ENCODE assay signal across 11 mouse cellular contexts in genomic region chr15:99112843-99113395, GRCm38 (mm10). TPM values are rescaled to one million over a fixed set of nuclear protein-coding genes. Genes with fewer than 3 reads are reported as not detected.
A peak's percentile ranks its signal among the peaks of the same experiment; 100 is the strongest.
DNase-seq lines count a peak whose midpoint lies in the region; ATAC-seq and TF ChIP-seq lines count a peak whose summit lies in the region.
"Had no signal": no experiment of that assay in that cellular context is flagged by ENCODE, and none has a peak within 500 bp of the region (broad histone marks: within the 10 kb centered on the region; RNA-seq: fewer than 3 reads in every experiment).

No protein-coding gene starts in this region.

- peaks cover 3 to 8% of the 10 kb centered on the region in 2 experiments; a peak in 2 of 4 replicates for H3K4me1 ChIP-seq in heart, embryonic 14.5 days (ENCODE audit: control insufficient read depth in 2 of 2, insufficient read depth in 2 of 2, low read length in 2 of 2)
- H3K4me1 ChIP-seq in midbrain, embryonic 15.5 days: no peaks in the 10 kb centered on the region
- no peaks in the 10 kb centered on the region for H3K4me1 ChIP-seq in midbrain, embryonic 13.5 days (replicated peaks)
- H3K4me1 ChIP-seq in intestine, postnatal 0 days (replicated peaks; ENCODE audit: control insufficient read depth, insufficient read depth, low read length): no peaks in the 10 kb centered on the region
- peaks cover 4% of the 10 kb centered on the region; the same call in 1 of the 2 replicates for H3K4me1 ChIP-seq in neural tube, embryonic 15.5 days

- 71% methylated on average over 11 of the region's 11 CpGs for WGBS in heart, embryonic 14.5 days
- 62% methylated on average over 11 of the region's 11 CpGs for WGBS in midbrain, embryonic 15.5 days
- 63% methylated on average over 11 of the region's 11 CpGs for WGBS in midbrain, embryonic 13.5 days
- 28% methylated on average over 11 of the region's 11 CpGs for WGBS in intestine, postnatal 0 days
- WGBS in neural tube, embryonic 15.5 days: 32% methylated on average over 11 of the region's 11 CpGs

- H3K9ac ChIP-seq in heart, embryonic 14.5 days (ENCODE audit: low read length): no peak overlapping the region
- H3K9ac ChIP-seq in midbrain, embryonic 15.5 days: no peak overlapping the region
- H3K9ac ChIP-seq in midbrain, embryonic 13.5 days (replicated peaks): no peak overlapping the region
- no peak overlapping the region for H3K9ac ChIP-seq in intestine, postnatal 0 days (ENCODE audit: low read depth, low read length)
- no peak overlapping the region for H3K9ac ChIP-seq in neural tube, embryonic 15.5 days (replicated peaks)

- H3K36me3 ChIP-seq in heart, embryonic 14.5 days (ENCODE audit: control insufficient read depth, insufficient read depth, low read length): no peaks in the 10 kb centered on the region
- H3K36me3 ChIP-seq in midbrain, embryonic 15.5 days (replicated peaks): no peaks in the 10 kb centered on the region
- no peaks in the 10 kb centered on the region for H3K36me3 ChIP-seq in midbrain, embryonic 13.5 days
- no peaks in the 10 kb centered on the region for H3K36me3 ChIP-seq in intestine, postnatal 0 days (ENCODE audit: control insufficient read depth, insufficient read depth)
- no peaks in the 10 kb centered on the region for H3K36me3 ChIP-seq in neural tube, embryonic 15.5 days

- H3K27ac ChIP-seq in heart, embryonic 14.5 days (replicated peaks in 1 of 2; ENCODE audit: control insufficient read depth in 1 of 2, insufficient read depth in 1 of 2, low read depth in 2 of 2, low read length in 2 of 2): no peak overlapping the region
- H3K27ac ChIP-seq in midbrain, embryonic 15.5 days: no peak overlapping the region
- H3K27ac ChIP-seq in midbrain, embryonic 13.5 days: no peak overlapping the region
- H3K27ac ChIP-seq in intestine, postnatal 0 days (ENCODE audit: low read depth, low read length): no peak overlapping the region
- H3K27ac ChIP-seq in neural tube, embryonic 15.5 days (replicated peaks): no peak overlapping the region
- no peak overlapping the region for H3K27ac ChIP-seq in left cerebral cortex, adult 2 months

- no peak for TF ChIP-seq CTCF in intestine, postnatal 0 days (IDR thresholded peaks at IDR 0.05; ENCODE audit: low read depth)
- no peak for TF ChIP-seq CTCF in left cerebral cortex, adult 2 months (IDR thresholded peaks at IDR 0.05)

- no peaks in the 10 kb centered on the region for H3K27me3 ChIP-seq in heart, embryonic 14.5 days (ENCODE audit: control insufficient read depth, insufficient read depth, low read length)
- no peaks in the 10 kb centered on the region for H3K27me3 ChIP-seq in midbrain, embryonic 15.5 days (replicated peaks)
- no peaks in the 10 kb centered on the region for H3K27me3 ChIP-seq in midbrain, embryonic 13.5 days
- no peaks in the 10 kb centered on the region for H3K27me3 ChIP-seq in intestine, postnatal 0 days (replicated peaks; ENCODE audit: control insufficient read depth, insufficient read depth, low read length)
- H3K27me3 ChIP-seq in neural tube, embryonic 15.5 days (replicated peaks): no peaks in the 10 kb centered on the region

- no peak overlapping the region for H3K4me3 ChIP-seq in heart, embryonic 14.5 days (ENCODE audit: control insufficient read depth in 1 of 2, insufficient read depth in 1 of 2, low read depth in 1 of 2, low read length in 2 of 2)
- H3K4me3 ChIP-seq in midbrain, embryonic 15.5 days: no peak overlapping the region
- no peak overlapping the region for H3K4me3 ChIP-seq in midbrain, embryonic 13.5 days (replicated peaks)
- H3K4me3 ChIP-seq in intestine, postnatal 0 days (ENCODE audit: low read depth, low read length): no peak overlapping the region
- no peak overlapping the region for H3K4me3 ChIP-seq in neural tube, embryonic 15.5 days (replicated peaks)
- H3K4me3 ChIP-seq in left cerebral cortex, adult 2 months: no peak overlapping the region

- DNase-seq in heart, adult 18-20 months: no peak
- no peak for DNase-seq in left cerebral cortex, postnatal 10 days (ENCODE audit: extremely low spot score in 1 of 2, low spot score in 2 of 2)
- no peak for DNase-seq in left cerebral cortex, adult 2 months (ENCODE audit: extremely low spot score in 1 of 2, low spot score in 2 of 2)
- DNase-seq: cerebellum, adult 2 months; lung, postnatal 4 days had no signal

- intact Hi-C loops in left cerebral cortex, postnatal 10 days (cut with DNase I): no loop called here
- intact Hi-C loops in left cerebral cortex, adult 2 months (cut with DNase I): no loop called here

- H3K4me2 ChIP-seq in heart, embryonic 14.5 days (ENCODE audit: low read length): peak overlapping the region; percentile 31; the same call in 1 of the 2 replicates
- H3K4me2 ChIP-seq in midbrain, embryonic 15.5 days: peak overlapping the region; percentile 18
- no peak overlapping the region for H3K4me2 ChIP-seq in midbrain, embryonic 13.5 days (replicated peaks)
- peak overlapping the region; percentile 45 for H3K4me2 ChIP-seq in intestine, postnatal 0 days (replicated peaks; ENCODE audit: low read depth)
- H3K4me2 ChIP-seq in neural tube, embryonic 15.5 days: peak overlapping the region; percentile 25

- no peaks in the 10 kb centered on the region for H3K9me3 ChIP-seq in heart, embryonic 14.5 days (ENCODE audit: control insufficient read depth, low read length)
- H3K9me3 ChIP-seq in midbrain, embryonic 15.5 days: no peaks in the 10 kb centered on the region
- H3K9me3 ChIP-seq in midbrain, embryonic 13.5 days: no peaks in the 10 kb centered on the region
- no peaks in the 10 kb centered on the region for H3K9me3 ChIP-seq in intestine, postnatal 0 days (ENCODE audit: control insufficient read depth)
- H3K9me3 ChIP-seq in neural tube, embryonic 15.5 days (replicated peaks): no peaks in the 10 kb centered on the region

- no peak for ATAC-seq in heart, embryonic 14.5 days (ENCODE audit: insufficient number of reproducible peaks, insufficient read depth, low FRiP score, low read depth)
- ATAC-seq in midbrain, embryonic 15.5 days (replicated peaks): no peak
- ATAC-seq in midbrain, embryonic 13.5 days: no peak
- ATAC-seq in intestine, postnatal 0 days: no peak
- ATAC-seq in neural tube, embryonic 15.5 days (ENCODE audit: low FRiP score): no peak

RNA-seq across cellular contexts. Expression of gene Spats2, which starts 12.8 kb away (rescaled TPM):
- 34.8 and 35.9 TPM in 2 replicates for polyA plus RNA-seq in heart, embryonic 14.5 days (2014; fragmentation: Nextera tagmentation; extraction: Ambion mirVana)
- total RNA-seq in heart, adult 18-20 months (2021): 1 to 10 TPM; 7.1 to 7.7 TPM
- polyA plus RNA-seq in midbrain, embryonic 15.5 days (2015; fragmentation: Nextera tagmentation; extraction: Ambion mirVana): 33.0 and 35.4 TPM in 2 replicates
- polyA plus RNA-seq in midbrain, embryonic 13.5 days (2015; fragmentation: Nextera tagmentation; extraction: Ambion mirVana): 40.6 and 45.7 TPM in 2 replicates
- polyA plus RNA-seq in intestine, postnatal 0 days (2015; fragmentation: Nextera tagmentation; extraction: Ambion mirVana): 14.3 and 16.0 TPM in 2 replicates
- 28.9 and 35.4 TPM in 2 replicates for polyA plus RNA-seq in neural tube, embryonic 15.5 days (2015; fragmentation: Nextera tagmentation; extraction: Ambion mirVana)
- 10 to 100 TPM; 34.4 to 36.4 TPM for total RNA-seq in left cerebral cortex, postnatal 10 days (2021)
- total RNA-seq in left cerebral cortex, adult 2 months (2021): 10 to 100 TPM; 34.8 to 35.6 TPM

RNA-seq across cellular contexts. Expression of gene Dnajc22, which starts 19.9 kb away (rescaled TPM):
- 0.93 and 1.3 TPM in 2 replicates for polyA plus RNA-seq in heart, embryonic 14.5 days (2014; fragmentation: Nextera tagmentation; extraction: Ambion mirVana)
- total RNA-seq in heart, adult 18-20 months (2021): 1 to 10 TPM in 1 of 2 experiments, under 1 TPM in 1; 0.37 to 1.2 TPM
- 2.0 and 2.1 TPM in 2 replicates for polyA plus RNA-seq in midbrain, embryonic 15.5 days (2015; fragmentation: Nextera tagmentation; extraction: Ambion mirVana)
- polyA plus RNA-seq in midbrain, embryonic 13.5 days (2015; fragmentation: Nextera tagmentation; extraction: Ambion mirVana): 1.7 and 1.8 TPM in 2 replicates
- polyA plus RNA-seq in intestine, postnatal 0 days (2015; fragmentation: Nextera tagmentation; extraction: Ambion mirVana): 52.9 and 55.7 TPM in 2 replicates
- 0.47 and 2.3 TPM in 2 replicates for polyA plus RNA-seq in neural tube, embryonic 15.5 days (2015; fragmentation: Nextera tagmentation; extraction: Ambion mirVana)
- not detected for total RNA-seq in left cerebral cortex, postnatal 10 days (2021)
- total RNA-seq in left cerebral cortex, adult 2 months (2021): under 1 TPM in 1 of 2 experiments, not detected in 1; 0.21 TPM

RNA-seq across cellular contexts. Expression of gene C1ql4, which starts 25.3 kb away (rescaled TPM):
- polyA plus RNA-seq in heart, embryonic 14.5 days (2014; fragmentation: Nextera tagmentation; extraction: Ambion mirVana): 0.27 and 0.41 TPM in 2 replicates
- total RNA-seq in heart, adult 18-20 months (2021): not detected
- polyA plus RNA-seq in midbrain, embryonic 15.5 days (2015; fragmentation: Nextera tagmentation; extraction: Ambion mirVana): 12.4 and 15.3 TPM in 2 replicates
- 10.1 and 13.7 TPM in 2 replicates for polyA plus RNA-seq in midbrain, embryonic 13.5 days (2015; fragmentation: Nextera tagmentation; extraction: Ambion mirVana)
- polyA plus RNA-seq in intestine, postnatal 0 days (2015; fragmentation: Nextera tagmentation; extraction: Ambion mirVana): 0.10 and 0.17 TPM in 2 replicates
- polyA plus RNA-seq in neural tube, embryonic 15.5 days (2015; fragmentation: Nextera tagmentation; extraction: Ambion mirVana): 2.4 and 3.6 TPM in 2 replicates
- total RNA-seq in left cerebral cortex, postnatal 10 days (2021): not detected
- not detected for total RNA-seq in left cerebral cortex, adult 2 months (2021)
- total RNA-seq: adrenal gland, adult 2 months had no signal
- polyA plus RNA-seq: adrenal gland, adult 2 months had no signal

RNA-seq across cellular contexts. Expression of gene Troap, which starts 38.5 kb away (rescaled TPM):
- polyA plus RNA-seq in heart, embryonic 14.5 days (2014; fragmentation: Nextera tagmentation; extraction: Ambion mirVana): 14.8 and 16.5 TPM in 2 replicates
- under 1 TPM in 1 of 2 experiments, not detected in 1; 0.28 TPM for total RNA-seq in heart, adult 18-20 months (2021)
- 4.9 and 6.6 TPM in 2 replicates for polyA plus RNA-seq in midbrain, embryonic 15.5 days (2015; fragmentation: Nextera tagmentation; extraction: Ambion mirVana)
- polyA plus RNA-seq in midbrain, embryonic 13.5 days (2015; fragmentation: Nextera tagmentation; extraction: Ambion mirVana): 13.3 and 14.6 TPM in 2 replicates
- polyA plus RNA-seq in intestine, postnatal 0 days (2015; fragmentation: Nextera tagmentation; extraction: Ambion mirVana): 4.8 TPM in 2 replicates
- polyA plus RNA-seq in neural tube, embryonic 15.5 days (2015; fragmentation: Nextera tagmentation; extraction: Ambion mirVana): 4.6 and 10.3 TPM in 2 replicates
- total RNA-seq in left cerebral cortex, postnatal 10 days (2021): 1 to 10 TPM; 1.4 to 2.2 TPM
- total RNA-seq in left cerebral cortex, adult 2 months (2021): under 1 TPM in 1 of 2 experiments, not detected in 1; 0.72 TPM

RNA-seq across cellular contexts. Expression of gene Prph, which starts 57.9 kb away (rescaled TPM):
- 0.36 and 3.2 TPM in 2 replicates for polyA plus RNA-seq in heart, embryonic 14.5 days (2014; fragmentation: Nextera tagmentation; extraction: Ambion mirVana)
- under 1 TPM in 1 of 2 experiments, not detected in 1; 0.15 TPM for total RNA-seq in heart, adult 18-20 months (2021)
- 5.7 and 10.3 TPM in 2 replicates for polyA plus RNA-seq in midbrain, embryonic 15.5 days (2015; fragmentation: Nextera tagmentation; extraction: Ambion mirVana)
- 7.5 and 8.2 TPM in 2 replicates for polyA plus RNA-seq in midbrain, embryonic 13.5 days (2015; fragmentation: Nextera tagmentation; extraction: Ambion mirVana)
- polyA plus RNA-seq in intestine, postnatal 0 days (2015; fragmentation: Nextera tagmentation; extraction: Ambion mirVana): 29.8 and 32.7 TPM in 2 replicates
- 185 and 209 TPM in 2 replicates for polyA plus RNA-seq in neural tube, embryonic 15.5 days (2015; fragmentation: Nextera tagmentation; extraction: Ambion mirVana)
- 1 to 10 TPM; 5.5 to 5.9 TPM for total RNA-seq in left cerebral cortex, postnatal 10 days (2021)
- under 1 TPM; 0.91 to 0.97 TPM for total RNA-seq in left cerebral cortex, adult 2 months (2021)

Comparison
In these comparisons a context has a peak if more than half of its experiments do, and no peak if none do; other contexts are left out.
1. RNA of gene Dnajc22, which starts 19.9 kb away (polyA plus RNA-seq): 52.9 to 55.7 TPM in intestine, postnatal 0 days; 2.0 to 2.1 TPM in midbrain, embryonic 15.5 days, 1.7 to 1.8 TPM in midbrain, embryonic 13.5 days, 0.93 to 1.3 TPM in heart, embryonic 14.5 days and 0.47 to 2.3 TPM in neural tube, embryonic 15.5 days; every median in the first group is over 10 times any median in the second.